Mouse (Mus musculus) CH12.LX (cell line): ENCODE results near the gene Ccdc40.

ENCODE experiments used
- CTCF ChIP-seq, 2 experiments: IDR thresholded peaks in 1 of 2; conservative IDR thresholded peaks in 1 of 2; 2 replicates each; pipeline ENCODE4 v1.5.1; 2011 to 2012; ENCODE audit warnings: low read depth in 2 of 2, low read length in 2 of 2, improper control_type of control experiment in 1 of 2, inconsistent platforms in 1 of 2, mild to moderate bottlenecking in 1 of 2, moderate library complexity in 1 of 2
- EP300 ChIP-seq: IDR thresholded peaks from 2 replicates; pipeline ENCODE4 v1.6.1; 2011; ENCODE audit warnings: low read length, improper control_type of control experiment
- GABPA ChIP-seq: IDR thresholded peaks from 2 replicates; pipeline ENCODE4 v1.6.1; 2012; ENCODE audit warnings: low read depth, low read length, improper control_type of control experiment, inconsistent platforms; ENCODE audit not compliant: insufficient replicate concordance
- IRF4 ChIP-seq: IDR thresholded peaks from 2 replicates; pipeline ENCODE4 v1.6.1; 2014; ENCODE audit warnings: low read depth, mild to moderate bottlenecking, inconsistent platforms, low read length, improper control_type of control experiment
- MAZ ChIP-seq: IDR thresholded peaks from 2 replicates; pipeline ENCODE4 v1.6.1; 2012; ENCODE audit warnings: low read depth, mild to moderate bottlenecking, inconsistent platforms, low read length, improper control_type of control experiment, moderate library complexity
- POLR2AphosphoS2 ChIP-seq: IDR thresholded peaks from 2 replicates; pipeline ENCODE4 v1.6.1; 2011; ENCODE audit warnings: low read depth, low read length, improper control_type of control experiment
- SMC3 ChIP-seq: IDR thresholded peaks from 2 replicates; pipeline ENCODE4 v1.6.1; 2011; ENCODE audit warnings: low read depth, low read length, improper control_type of control experiment

- TF ChIP-seq MAZ (no peak), IRF4 (no peak), SMC3 (no peak), GABPA (no peak), EP300 (no peak), CTCF (conservative IDR thresholded peaks at IDR 0.05 in 1 of 2, IDR thresholded peaks at IDR 0.05 in 1 of 2; ENCODE audit: low read depth in 2 of 2, low read length in 2 of 2) (no peak), POLR2AphosphoS2 (no peak)
These were observed 17.9 kb upstream of the Ccdc40 start for GRCm38 (mm10) chr11:119210321-119211100.
